Mouse (Mus musculus) ovary, adult 2 months (tissue): ENCODE measurements around the gene Arl6. TPM values are rescaled to one million over a fixed set of nuclear protein-coding genes. Genes with fewer than 3 reads are reported as not detected.

Experiments
- polyA plus RNA-seq: library from polyadenylated mRNA; depleted of rRNA; stranded (reverse); fragments of >200 nt; gene quantifications from 2 replicates; pipeline ENCODE4 v1.2.3, GENCODE M21; 2012; rRNA removed

Gene Arl6
- polyA plus RNA-seq, result 1.3 and 2.5 TPM in 2 replicates

DNA sequence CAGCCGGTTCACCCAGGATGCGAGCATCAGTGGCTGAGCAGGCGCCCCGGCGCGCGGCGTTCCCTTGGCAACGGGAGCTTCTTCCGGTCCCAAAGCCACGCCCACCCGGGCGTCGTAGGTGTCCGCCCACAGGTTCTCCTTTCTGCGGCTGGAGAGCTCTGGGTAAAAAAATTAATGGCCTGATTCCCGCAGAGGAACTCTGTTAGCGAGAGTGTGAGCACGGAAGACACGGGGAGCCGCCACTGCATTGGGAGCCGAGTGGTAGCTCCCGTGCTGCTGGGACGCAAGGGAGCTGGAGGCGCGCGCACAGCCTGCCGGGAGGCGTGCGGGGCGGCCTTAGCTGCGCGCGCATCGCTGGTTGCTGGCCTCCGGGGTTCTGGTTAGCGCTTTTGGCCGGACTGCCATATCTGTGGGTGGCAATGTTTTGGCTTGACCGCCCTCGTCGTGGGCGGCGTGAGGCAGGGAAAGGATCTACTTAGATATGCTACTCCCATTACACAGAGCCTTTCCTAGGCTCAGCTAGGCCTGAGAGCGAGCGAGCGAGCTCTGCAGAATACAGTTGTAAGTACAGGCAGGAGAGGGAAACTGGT lies at the start of gene Arl6:
TSS of gene Arl6 (minus strand) at position 290 of the 590 bp plus-strand sequence.

GRCm38 (mm10) chr16:59600311-59601251 lies 38.6 kb downstream of the Arl6 start, which contains the start of gene Crybg3:
TSS of gene Crybg3 (minus strand) at chr16:59600979.

Other genes with a start within 250 kb of the Arl6 start
- 0.06 TPM in 1 of 2 replicates, not detected in the other for gene Gabrr3, start 232.1 kb downstream of the Arl6 start, polyA plus RNA-seq
- gene Riox2, start 167.6 kb downstream of the Arl6 start, polyA plus RNA-seq, result 4.3 and 4.5 TPM in 2 replicates
- 5.7 and 5.9 TPM in 2 replicates for gene Crybg3, start 38.4 kb downstream of the Arl6 start, polyA plus RNA-seq